Mouse (Mus musculus) gastrocnemius, adult 8-10 months (tissue): Measurements from ENCODE around the gene Lmod2. TPM values are rescaled to one million over a fixed set of nuclear protein-coding genes. Genes with fewer than 3 reads are reported as not detected.

ENCODE experiments used
- DNase-seq, 2 experiments: peaks; one replicate each; pipeline ENCODE4 v3.0.0; 2022; ENCODE audit warnings: low spot score in 2 of 2
- total RNA-seq, 4 experiments: library from RNA; stranded (reverse); gene quantifications; 2 replicates each; pipeline ENCODE4 v1.2.4; 2022

Lmod2 gene
- total RNA-seq, 4 experiments from 2014 or later: 142 to 191 (median 167) TPM

- no peak for DNase-seq
These were observed 43.7 kb downstream of the Lmod2 start for GRCm38 (mm10) chr6:24641286-24641685.

GRCm38 (mm10) chr6:24642161-24642560 is 44.6 kb downstream of the Lmod2 start:
- no peak for DNase-seq

GRCm38 (mm10) chr6:24642960-24643359 is 45.4 kb downstream of the Lmod2 start:
- DNase-seq: no peak

GRCm38 (mm10) chr6:24645346-24646053 is 47.9 kb downstream of the Lmod2 start:
- DNase-seq: no peak

- no peak for DNase-seq
These were observed 49.6 kb downstream of the Lmod2 start for GRCm38 (mm10) chr6:24647103-24647691.

GRCm38 (mm10) chr6:24648403-24648802 is 50.8 kb downstream of the Lmod2 start:
- no peak for DNase-seq

GRCm38 (mm10) chr6:24650719-24651118 is 53.2 kb downstream of the Lmod2 start:
- no peak for DNase-seq

GRCm38 (mm10) chr6:24651538-24651937 is 54.0 kb downstream of the Lmod2 start:
- no peak for DNase-seq

Other genes with a start within 250 kb of the Lmod2 start
- gene Iqub, start 82.7 kb upstream of the Lmod2 start, total RNA-seq: under 1 TPM; 0.10 to 0.27 (median 0.19) TPM
- gene Ndufa5, start 69.7 kb upstream of the Lmod2 start, total RNA-seq: 100 to 1,000 TPM; 471 to 626 (median 563) TPM
- 10 to 100 TPM; 61.5 to 83.0 (median 66.8) TPM for gene Asb15, start 69.6 kb upstream of the Lmod2 start, total RNA-seq
- 10 to 100 TPM; 11.5 to 15.7 (median 15.4) TPM for gene Wasl, start 67.2 kb downstream of the Lmod2 start, total RNA-seq
- not detected for gene Hyal6, start 135.5 kb downstream of the Lmod2 start, total RNA-seq
- not detected for gene Hyal4, start 150.6 kb downstream of the Lmod2 start, total RNA-seq
- gene Spam1, start 193.4 kb downstream of the Lmod2 start, total RNA-seq: not detected